Mouse (Mus musculus): Measurements from ENCODE around the gene Clec3b.

GRCm38 (mm10) chr9:123103425-123103824 lies 47.3 kb upstream of the Clec3b start:
- TF ChIP-seq CTCF (IDR thresholded peaks at IDR 0.05; ENCODE audit: control insufficient read depth, insufficient read depth, insufficient read length) (no peak), USF1 (IDR thresholded peaks at IDR 0.05; ENCODE audit: low read depth) (no peak), FOSL1 (IDR thresholded peaks at IDR 0.05; ENCODE audit: insufficient read depth, low read length, poor library complexity, severe bottlenecking) (no peak), MAX (IDR thresholded peaks at IDR 0.05) (no peak), MYOD1 (IDR thresholded peaks at IDR 0.05; ENCODE audit: control insufficient read depth, insufficient read length, low read depth) (no peak), CEBPB (IDR thresholded peaks at IDR 0.05; ENCODE audit: low read depth) (no peak)

All from C2C12 (cell line).